Mouse (Mus musculus) NIH3T3 (cell line): Measurements from ENCODE around the gene Ankrd13a.

Experiments
- DNase-seq: peaks from one replicate; pipeline ENCODE4 v3.0.0-alpha.2; 2012; ENCODE audit warnings: low read depth

Ankrd13a gene

DNA sequence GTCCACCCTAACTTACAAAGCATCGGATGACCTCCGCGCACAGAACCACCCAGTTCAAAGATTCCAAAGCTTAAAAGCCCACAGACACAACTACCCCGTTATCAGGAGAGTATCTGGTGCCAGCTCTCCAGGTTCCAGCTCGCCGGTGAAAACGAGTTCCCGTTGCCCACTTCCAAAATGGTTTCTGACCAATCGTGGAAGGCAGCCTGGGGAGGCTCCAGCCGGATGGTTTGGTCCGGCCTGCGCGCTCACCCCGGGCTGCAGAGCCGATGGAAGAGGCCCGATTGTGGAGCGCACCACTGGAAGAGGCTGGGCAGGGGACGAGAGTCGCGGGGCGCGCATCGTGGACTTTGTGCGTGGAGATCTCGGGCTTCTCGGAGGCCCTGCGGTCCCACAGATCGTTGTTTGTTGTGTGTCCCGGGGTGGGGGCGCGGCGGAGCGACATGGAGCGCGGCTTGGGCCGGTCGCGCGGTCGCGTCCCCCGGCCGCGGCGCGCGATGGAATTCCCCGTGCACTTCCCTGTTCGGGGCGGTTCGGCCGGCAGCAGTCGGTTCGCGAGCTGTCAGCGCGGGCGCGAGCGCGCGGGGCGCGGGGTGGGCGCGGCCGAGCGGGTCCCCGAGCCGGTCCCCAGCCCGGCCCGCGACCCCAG, at the start of gene Ankrd13a:
Ankrd13a (plus strand) TSS at position 275 of the 649 bp plus-strand sequence.
- DNase-seq, result peak; percentile 95

DNA sequence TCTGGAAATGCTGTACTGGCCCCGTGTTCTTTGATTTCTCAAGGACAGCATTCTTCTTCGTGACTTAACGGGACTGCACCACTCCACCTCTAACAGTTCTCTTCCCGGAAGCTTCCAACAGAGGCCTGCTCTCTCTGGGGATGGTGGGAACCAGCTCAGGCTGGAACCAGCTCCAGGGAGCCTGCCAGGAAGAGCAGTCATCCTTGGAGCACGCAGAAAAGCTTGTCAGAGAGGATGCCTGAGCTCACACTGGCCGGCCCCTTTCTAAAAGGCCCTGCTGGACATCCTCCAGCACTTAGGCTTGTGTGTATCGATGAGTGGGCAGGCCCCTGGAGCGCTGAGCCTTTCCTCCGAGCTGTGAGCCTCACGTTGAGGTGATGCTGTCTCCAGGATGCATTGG, 46.3 kb upstream of the Ankrd13a start:
- DNase-seq, result peak; percentile 77

DNA sequence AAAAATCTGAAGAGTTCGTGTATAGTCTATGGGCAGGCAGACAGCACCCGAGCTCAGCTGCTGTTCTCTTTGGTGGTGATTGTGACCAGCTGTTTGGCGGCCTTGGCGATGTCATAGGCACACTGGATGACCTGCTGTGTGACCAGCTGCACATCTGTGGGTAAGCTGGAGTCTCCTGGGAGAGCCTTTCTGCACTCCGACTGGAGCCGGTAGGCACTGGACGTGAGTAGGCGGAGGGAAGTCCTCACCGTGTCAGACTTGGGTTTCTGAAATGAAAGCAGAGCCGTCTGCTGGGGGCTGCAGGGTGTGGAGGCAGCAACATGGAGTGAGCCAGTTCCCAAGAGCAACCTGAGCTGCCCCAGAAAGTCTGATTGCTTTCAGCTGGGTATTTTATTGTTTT, 44.3 kb upstream of the Ankrd13a start:
- DNase-seq, result no peak

DNA sequence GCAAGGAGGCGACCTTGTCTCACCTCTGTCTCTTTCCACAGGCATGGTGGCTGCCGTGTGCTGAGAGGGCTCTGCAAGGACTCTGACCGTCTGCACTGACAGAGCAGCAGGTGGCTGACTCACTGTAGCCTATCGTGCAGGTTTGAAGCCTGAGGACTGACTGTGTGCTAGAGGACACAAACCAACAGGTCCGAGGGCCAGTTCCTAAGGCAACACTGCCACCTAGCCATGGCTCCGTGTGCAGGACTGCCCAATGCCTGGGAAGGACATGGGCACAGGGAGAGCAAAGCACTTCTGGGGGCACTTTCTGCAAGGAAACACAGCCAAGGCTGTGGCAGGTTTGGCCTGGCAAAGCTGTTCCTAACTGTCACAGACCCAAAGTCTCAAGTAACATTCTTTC, 43.0 kb upstream of the Ankrd13a start:
- no peak for DNase-seq

DNA sequence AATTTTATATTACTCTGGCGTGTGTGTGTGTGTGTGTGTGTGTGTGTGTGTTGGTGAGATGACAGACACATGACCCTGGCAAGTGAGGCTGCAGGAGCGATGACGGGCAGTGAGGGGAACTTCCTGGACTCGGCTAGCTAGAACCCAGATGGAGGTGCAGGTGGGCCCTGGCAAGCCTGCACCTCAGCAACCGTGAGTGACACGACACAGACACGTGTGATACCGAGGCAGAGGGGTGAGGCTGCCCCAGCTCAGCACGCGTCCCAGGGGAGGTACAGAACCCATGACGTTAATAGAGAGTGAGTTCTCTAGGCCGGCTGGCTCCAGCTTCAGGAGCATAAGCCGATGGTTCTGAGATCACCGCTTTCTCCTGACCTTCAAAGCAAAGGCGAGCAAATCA, 42.5 kb upstream of the Ankrd13a start:
- no peak for DNase-seq

DNA sequence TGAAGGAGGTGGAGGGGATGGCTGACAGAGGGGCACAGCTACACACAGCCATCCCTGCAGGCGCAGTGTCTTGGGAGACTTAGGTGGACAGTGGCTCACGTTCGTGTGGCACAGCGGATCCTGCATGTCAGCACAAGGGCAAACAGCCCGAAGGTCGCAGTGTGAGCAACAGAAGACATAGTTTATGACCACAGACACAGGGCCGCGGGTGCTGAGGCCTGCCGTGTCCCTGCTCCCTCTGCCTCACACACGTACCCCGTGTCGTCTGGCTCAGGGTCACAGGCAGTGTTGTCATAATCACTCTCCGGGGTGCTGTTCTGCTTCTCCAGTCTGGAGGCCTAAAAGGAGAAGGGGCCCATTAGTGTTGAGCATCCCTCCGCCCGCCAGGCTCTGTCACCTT, 40.9 kb upstream of the Ankrd13a start:
- DNase-seq, result no peak

DNA sequence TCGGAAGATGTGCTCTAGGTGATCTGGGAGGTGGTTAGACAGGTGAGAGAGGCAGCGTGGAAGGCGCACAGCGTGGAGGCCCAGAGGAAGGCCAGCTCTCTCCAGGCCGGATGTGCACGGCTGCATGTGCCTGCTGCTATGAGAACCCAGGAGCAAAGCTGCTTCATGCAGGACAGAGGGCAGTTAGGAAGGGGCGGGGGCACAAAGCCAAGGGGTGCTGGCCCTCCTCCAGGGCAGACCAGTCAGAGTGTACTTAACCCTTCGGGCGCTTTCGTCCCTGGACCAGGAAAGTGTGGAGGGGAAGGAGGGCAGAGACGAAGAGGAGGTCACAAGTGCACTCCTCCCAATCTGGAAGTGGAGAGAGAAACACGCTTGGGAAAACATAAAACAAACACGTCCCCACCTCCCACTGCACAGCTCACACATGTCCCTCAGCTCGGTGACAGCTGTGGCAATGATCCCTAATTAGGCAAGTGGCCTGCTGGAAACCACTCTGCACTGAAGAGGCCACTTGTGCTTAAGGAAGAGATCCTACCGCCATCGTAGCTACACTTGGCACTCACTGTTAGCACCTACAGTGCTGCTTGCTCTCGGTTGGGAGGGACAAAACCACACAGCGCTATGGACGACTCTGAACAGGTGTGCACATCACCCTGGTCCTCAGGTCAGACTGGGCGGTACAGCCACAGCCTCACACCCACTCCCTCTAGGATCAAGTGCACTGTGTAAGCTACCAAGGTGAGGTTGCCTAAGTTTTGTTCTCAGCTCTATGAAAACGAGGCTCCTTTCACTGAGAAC, 37.2 kb upstream of the Ankrd13a start:
- DNase-seq, result no peak

DNA sequence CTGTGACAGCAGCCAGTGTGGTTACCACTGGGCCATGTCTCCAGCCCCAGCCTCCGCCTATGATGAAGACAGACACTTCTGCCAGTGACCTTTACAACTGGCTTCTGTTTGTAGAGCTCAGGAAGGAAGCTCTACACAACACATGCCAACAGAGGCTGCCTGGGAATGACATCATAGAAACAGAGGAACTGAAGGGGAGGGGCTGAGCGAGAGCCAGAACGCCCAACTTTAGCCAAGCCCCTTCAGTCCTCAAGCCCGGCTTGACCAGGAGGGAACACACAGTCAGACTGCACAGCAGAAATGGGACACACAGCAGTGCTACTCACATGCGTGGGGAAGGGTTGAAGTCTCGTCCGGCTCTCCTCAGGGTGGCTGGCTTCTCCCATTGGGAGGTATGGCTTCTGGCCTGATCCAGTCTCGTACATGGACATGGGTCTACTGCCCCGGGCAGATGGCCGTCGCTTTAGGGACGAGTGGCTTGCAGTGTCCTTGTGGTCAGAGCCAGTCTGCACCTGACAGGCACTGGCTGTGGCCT, 35.7 kb upstream of the Ankrd13a start:
- no peak for DNase-seq

DNA sequence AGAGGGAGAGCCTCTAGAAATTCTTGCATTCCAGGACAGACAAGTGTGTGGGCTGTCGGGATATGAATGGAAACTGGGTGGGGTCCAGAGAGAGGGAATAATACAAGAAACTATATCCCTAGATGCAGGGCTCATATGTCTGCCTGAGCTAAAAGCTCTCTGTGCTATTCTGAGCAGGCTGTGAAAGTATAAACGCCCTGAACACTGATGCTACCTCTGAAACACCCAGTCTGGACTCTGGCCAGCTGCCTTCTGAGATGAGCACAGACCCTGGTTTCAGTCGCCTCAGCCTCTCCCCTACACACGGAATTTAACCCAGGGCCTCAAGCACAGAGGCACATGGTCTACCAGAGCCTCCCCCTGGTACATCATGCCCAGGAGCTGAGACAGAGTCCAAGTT, 33.9 kb upstream of the Ankrd13a start:
- peak; percentile 67 for DNase-seq

DNA sequence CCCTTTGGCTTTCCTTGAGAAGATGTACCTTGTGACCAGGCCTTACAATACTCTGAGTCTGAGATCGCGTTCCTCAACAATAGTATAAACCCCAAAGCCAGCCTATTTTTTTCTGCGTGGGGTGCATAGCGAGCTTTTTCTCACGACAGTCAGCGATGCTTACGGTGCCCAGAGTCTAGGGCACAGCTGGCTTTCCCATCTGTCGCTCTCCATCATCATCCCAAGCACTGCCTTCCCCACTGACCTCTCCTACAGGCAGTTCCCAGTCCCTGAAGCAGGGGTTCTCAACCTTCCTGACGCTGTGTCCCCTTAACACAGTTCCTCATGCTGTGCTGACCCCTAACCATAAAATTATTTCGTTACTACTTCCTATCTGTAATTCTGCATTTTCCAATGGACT, 31.9 kb upstream of the Ankrd13a start:
- DNase-seq, result no peak

DNA sequence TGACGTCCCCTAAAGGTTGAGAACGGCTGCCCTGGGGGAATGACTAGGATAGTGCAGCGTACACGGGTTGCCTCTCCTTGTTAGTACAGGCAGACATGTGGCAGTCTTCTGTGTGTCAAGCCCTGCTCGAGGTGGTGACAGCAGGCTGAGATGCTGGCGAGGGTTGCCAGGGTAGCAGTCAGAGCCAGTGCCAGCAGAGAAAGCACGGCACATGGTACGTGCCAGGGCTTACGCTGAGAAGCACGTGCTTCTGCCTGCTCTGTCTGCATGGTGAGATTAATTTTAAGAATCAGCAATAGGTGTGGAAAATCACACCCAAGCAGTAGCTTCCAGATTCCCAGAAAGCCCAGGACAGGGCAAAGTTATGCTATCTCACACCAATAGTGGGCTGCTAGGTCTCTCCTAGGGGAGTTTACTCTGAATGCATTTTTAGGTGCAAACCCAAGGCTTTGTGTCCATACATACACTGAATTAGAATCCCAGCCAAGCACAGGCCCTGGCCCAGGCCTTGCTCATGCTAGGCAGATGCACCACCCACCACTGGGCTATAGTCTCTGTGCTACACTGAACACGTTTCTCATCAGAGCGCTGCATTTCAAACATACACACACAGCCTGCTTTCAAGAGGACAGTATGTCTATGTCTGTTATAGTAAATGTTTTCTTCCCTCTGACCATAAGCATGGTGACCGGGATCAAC, 31.3 kb upstream of the Ankrd13a start:
- no peak for DNase-seq

DNA sequence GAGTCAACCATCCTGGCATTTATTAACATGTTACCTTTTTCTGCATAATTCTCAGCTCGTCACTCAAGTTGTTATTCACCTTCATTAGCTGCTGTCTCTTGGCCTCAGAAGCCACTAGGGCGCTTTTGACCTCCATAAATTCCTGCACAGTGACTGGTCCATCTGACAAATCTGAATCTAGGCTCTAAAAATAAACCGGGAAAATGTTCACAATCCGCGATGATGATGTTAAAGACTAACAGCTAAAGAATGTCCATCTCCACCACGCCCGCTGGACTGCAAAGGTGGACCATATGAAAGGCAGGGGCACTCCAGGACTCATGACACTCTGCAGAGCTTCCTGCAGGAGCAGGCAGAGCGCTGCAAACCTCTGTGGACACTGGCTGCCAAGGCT, 30.8 kb upstream of the Ankrd13a start:
- peak; percentile 80 for DNase-seq

DNA sequence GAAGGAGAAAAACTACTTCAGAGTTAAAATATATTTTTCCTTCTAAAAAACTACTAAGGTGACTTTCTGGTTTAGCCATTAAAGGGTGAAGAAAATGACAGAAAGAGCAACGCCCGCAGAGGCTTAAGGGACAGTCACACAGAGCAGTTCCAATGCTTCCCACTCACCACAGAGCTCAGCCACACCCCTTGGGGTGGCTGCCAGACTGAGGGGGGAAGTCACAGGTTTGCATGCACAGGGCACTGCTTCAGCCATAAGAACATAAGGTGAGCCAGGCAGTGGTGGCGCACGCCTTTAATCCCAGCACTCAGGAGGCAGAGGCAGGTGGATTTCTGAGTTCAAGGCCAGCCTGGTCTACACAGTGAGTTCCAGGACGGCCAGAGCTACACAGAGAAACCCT, 28.9 kb upstream of the Ankrd13a start:
- peak; percentile 38 for DNase-seq

DNA sequence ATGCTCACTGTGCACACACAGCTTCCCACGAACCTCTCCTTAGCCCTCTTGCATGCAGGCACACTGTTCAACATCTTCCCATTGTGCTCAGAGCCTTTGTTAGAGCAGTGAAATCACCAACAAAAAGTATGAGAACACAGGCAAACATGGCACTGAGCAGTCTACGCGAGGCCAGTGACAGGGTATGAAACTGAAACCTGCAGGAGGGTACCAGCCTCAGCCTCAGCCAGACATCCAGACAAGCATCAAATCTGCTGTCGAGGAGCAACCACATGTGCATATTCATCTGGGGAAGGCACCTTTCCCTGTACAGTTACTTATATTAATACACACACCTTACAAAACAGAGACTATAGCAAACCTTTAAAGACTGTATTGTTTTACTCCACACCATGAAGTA, 27.6 kb upstream of the Ankrd13a start:
- DNase-seq, result no peak

DNA sequence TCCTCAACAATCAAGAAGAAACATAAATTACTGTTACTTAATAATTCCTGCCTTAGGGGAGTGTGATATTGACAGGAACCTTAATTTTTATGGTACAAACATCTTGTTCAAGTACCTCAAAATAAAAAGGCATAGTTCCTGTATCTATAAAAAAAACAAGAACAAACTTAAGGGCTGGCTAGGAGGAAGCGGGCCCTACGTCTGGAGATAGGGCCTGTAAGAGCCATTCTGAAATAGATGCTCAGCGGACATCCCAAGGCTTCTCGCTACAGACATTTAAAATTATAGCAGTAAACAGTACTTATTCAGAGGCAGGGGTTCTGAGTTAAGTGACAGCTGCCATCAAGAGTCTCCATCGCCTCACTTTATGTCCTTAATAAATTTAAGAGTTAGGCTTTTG, 27.0 kb upstream of the Ankrd13a start:
- no peak for DNase-seq

DNA sequence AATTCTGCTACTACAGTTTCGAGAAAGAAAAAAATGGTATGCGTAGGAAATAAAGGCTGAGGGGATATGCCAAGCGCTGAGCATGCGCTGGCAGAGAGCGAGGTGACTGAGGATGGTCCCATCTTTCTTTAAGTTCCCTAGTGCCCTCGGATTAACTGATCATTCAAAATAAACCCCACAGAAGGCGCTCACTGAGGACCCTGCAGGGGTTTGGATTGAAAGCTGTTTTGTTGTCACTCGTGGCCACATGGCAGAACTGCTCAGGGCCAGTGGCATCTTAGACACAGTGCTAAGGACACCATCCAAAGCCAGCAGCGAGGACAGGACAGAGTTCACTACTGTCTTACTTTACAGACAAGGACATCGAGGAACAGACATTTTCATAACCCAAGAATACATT, 24.2 kb upstream of the Ankrd13a start:
- no peak for DNase-seq

DNA sequence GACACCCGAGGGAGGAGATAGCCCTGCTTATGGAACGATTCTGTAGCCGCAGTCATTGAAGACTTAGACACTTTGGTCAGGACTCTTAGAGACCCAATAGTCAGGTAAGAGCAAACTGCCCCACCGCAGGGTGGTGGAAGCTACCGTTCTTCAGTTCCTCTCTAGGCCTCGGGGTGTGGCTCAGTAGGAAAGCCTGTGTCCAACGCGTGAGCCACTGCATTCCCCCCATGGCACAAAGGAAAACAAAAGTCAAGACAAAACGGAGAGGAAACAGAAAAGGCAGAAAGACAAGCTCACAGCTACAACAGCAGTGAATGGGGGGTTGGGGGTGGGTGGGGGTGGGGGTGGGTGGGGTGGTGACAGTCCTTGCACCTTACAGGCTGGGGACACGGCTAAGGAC, 22.1 kb upstream of the Ankrd13a start:
- no peak for DNase-seq

DNA sequence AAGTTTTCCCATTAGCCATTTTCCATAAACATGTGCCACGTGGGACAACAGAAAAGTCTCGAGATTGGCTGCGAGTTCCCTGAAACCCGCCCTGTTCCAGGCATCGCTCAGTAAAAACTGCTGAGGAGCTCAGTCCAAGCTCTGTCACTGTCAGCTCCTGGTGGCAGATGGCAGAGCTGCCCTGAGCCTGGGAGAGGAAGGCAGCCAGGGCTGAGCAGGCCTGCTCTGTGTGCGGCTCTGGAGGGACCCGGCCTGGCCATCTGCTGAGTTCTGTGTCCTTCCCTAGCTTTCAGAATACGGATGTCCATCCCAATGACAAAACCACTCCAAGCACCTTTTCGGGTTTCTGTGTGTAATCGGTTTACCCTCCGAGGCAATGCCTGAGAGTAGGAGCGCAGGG, 21.1 kb upstream of the Ankrd13a start:
- DNase-seq, result no peak

DNA sequence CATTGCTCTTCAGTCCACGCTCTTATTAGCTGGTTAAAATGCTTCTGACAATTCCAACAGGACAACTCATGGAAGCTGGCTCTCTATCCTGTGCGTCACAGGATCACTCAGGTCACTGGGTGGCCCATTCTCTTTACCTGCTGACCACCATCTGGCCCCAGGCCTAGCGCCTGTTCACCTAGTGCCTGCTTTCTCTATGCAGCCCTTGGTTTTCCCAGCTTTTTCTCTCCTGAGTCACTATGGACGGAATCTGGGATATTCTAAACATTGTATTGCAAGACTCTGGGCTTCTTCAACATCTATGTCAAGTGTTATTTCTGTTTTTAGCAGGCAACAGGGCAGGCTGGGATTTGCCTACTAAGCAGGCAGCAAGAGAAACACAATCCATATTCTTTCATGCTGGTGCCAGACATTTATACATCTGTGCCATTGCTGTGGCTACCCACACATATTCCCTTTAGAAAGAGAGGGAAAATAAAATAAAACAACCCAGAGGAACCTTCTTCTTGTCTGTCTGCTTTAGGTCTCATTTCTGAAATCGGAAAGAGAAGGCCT, 14.9 kb upstream of the Ankrd13a start:
- peak; percentile 76 for DNase-seq

DNA sequence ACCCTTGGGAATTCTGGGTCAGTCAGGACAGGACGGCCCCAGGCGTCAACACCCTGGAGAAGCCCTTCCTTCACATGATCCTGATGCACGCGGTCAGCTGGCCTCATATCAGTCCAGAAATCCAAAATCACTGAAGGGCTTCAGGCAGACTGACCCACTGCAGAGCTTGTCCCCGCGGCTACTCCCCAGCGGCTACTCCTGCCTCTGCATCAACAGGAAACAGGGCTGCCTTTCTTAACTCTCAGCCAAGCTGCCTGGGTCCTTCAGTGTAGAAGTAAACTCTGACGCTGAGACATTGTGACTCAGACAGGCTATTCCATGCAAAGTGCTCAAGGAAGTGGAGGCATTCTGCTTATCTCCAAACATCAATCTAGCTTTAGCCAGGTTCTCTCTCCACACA, 12.5 kb upstream of the Ankrd13a start:
- peak; percentile 60 for DNase-seq

DNA sequence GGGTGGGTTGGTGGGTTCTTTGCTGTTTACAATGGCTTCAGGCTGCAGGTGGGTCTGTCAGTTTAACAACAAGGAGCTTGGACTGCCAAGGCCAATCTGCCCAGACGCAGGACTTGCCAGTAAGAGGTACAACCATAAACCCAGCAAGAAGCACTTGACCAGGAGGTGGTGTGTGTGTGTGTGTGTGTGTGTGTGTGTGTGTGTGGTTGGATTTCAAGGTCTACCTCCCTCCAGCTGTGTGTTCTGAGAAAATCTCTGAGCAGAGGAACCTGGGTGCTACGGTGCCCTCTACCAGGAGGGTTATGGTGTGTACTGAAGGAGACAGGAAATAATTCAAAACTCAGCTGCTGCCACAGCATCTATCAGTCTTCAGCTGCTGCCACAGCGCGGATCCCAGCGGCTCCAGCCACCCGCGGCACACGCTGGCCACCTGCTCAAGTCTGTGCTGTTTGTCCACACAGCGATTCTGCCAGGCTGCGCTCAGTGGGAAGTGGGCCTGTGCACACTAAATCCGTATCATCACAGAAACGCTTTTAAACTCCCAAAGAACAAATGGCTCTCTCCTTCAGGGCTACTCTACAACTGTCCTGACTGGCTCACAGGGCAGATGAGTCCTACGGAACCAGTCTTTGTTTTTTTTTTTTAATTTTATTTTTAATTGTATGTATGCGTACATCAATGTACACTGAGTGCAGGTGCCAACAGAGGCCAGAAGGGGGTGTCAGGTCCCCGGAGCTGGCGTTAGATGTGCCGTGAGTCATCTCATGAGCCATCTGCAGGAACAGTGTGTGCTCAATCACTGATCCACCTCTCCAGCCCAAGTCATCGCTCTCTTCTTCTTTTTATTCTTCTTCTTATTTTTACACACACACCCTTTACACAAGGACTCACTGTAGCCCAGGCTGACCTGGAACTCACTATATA, 9.4 kb upstream of the Ankrd13a start:
- peak; percentile 42 for DNase-seq

DNA sequence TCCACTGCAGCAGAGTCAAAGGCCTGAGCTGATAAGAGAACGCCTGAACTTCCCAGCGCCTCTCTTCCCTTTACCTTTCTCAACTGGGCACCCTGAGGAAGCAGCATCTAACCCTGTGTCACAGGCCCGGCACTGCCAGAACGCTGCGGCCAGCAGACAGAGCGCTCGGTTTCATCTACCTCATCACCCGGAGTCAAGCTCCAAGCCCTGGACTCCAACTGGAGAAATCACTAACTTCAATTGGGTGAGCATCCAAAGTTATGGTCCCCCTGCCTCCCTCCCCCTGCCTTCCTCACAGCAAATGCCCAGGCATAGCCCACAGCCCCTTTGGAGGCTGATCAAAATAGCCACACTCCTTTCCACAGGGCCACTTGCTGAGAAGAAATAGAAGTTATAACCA, 7.8 kb upstream of the Ankrd13a start:
- DNase-seq, result no peak
